Mouse (Mus musculus) right cerebral cortex, adult 2 months (tissue): ENCODE results near the gene Pjvk.
"Not testable (repeated sequence)": the region's sequence is repeated elsewhere in the genome, so short reads cannot be mapped to it uniquely, and the experiment has no call there.

Source experiments
- DNase-seq, 2 experiments: peaks; one replicate each; pipeline ENCODE4 v3.0.0; 2021 to 2022; ENCODE audit warnings: low spot score in 2 of 2

The Pjvk gene

GRCm38 (mm10) chr2:76647883-76648570 lies at the start of gene Pjvk, which contains the start of gene Prkra:
Gene Pjvk, plus strand, starts transcription at chr2:76648476.
Gene Prkra, minus strand, starts transcription at chr2:76648015.
- peak; percentile 92 to 94 for DNase-seq

GRCm38 (mm10) chr2:76599214-76599613 lies 49.1 kb upstream of the Pjvk start:
- peak in 1 of 2 experiments; percentile 34 for DNase-seq

- no peak for DNase-seq
These were observed 46.0 kb upstream of the Pjvk start for GRCm38 (mm10) chr2:76602256-76602655.

- DNase-seq, result no peak
These were observed 41.6 kb upstream of the Pjvk start for GRCm38 (mm10) chr2:76606704-76607103.

- no peak for DNase-seq
These were observed 37.8 kb upstream of the Pjvk start for GRCm38 (mm10) chr2:76610326-76611104.

- no peak for DNase-seq
These were observed 36.3 kb upstream of the Pjvk start for GRCm38 (mm10) chr2:76611996-76612395.

GRCm38 (mm10) chr2:76618078-76618477 lies 30.2 kb upstream of the Pjvk start:
- DNase-seq, result peak; percentile 61 to 64

GRCm38 (mm10) chr2:76620188-76620587 lies 28.1 kb upstream of the Pjvk start:
- DNase-seq, result no peak

- no peak for DNase-seq
These were observed 26.6 kb upstream of the Pjvk start for GRCm38 (mm10) chr2:76621724-76622123.

GRCm38 (mm10) chr2:76622316-76622715 lies 26.0 kb upstream of the Pjvk start:
- not testable (repeated sequence) for DNase-seq

GRCm38 (mm10) chr2:76630293-76630692 lies 18.0 kb upstream of the Pjvk start:
- no peak for DNase-seq

GRCm38 (mm10) chr2:76631600-76631999 lies 16.7 kb upstream of the Pjvk start:
- DNase-seq, result no peak

- DNase-seq, result no peak
These were observed 8.6 kb upstream of the Pjvk start for GRCm38 (mm10) chr2:76639637-76640036.

GRCm38 (mm10) chr2:76643801-76644200 lies 4.5 kb upstream of the Pjvk start:
- no peak for DNase-seq

GRCm38 (mm10) chr2:76647441-76647869 lies 821 bp upstream of the Pjvk start:
- DNase-seq, result peak in 1 of 2 experiments; percentile 16

GRCm38 (mm10) chr2:76648666-76649141 lies 428 bp downstream of the Pjvk start:
- no peak for DNase-seq

GRCm38 (mm10) chr2:76653070-76653469 lies 4.8 kb downstream of the Pjvk start:
- DNase-seq, result no peak

GRCm38 (mm10) chr2:76654646-76655045 lies 6.4 kb downstream of the Pjvk start:
- DNase-seq, result no peak

- no peak for DNase-seq
These were observed 7.2 kb downstream of the Pjvk start for GRCm38 (mm10) chr2:76655444-76655843.

- no peak for DNase-seq
These were observed 7.7 kb downstream of the Pjvk start for GRCm38 (mm10) chr2:76655982-76656381.

GRCm38 (mm10) chr2:76658551-76658950 lies 10.3 kb downstream of the Pjvk start:
- DNase-seq, result no peak

- DNase-seq, result no peak
These were observed 11.1 kb downstream of the Pjvk start for GRCm38 (mm10) chr2:76659419-76659818.

- DNase-seq, result no peak
These were observed 17.3 kb downstream of the Pjvk start for GRCm38 (mm10) chr2:76665531-76665930.
